Mouse (Mus musculus): ENCODE results near the gene Hsd3b5. TPM values are rescaled to one million over a fixed set of nuclear protein-coding genes. Genes with fewer than 3 reads are reported as not detected.
"Not testable (repeated sequence)": the region's sequence is repeated elsewhere in the genome, so short reads cannot be mapped to it uniquely, and the experiment has no call there.

The Hsd3b5 gene
- polyA plus RNA-seq, 2 experiments: not detected

- Histone ChIP-seq H3K36me3 (ENCODE audit: control insufficient read depth, insufficient read depth, low read length) (no peaks in the 10 kb centered on the region), H3K4me2 (replicated peaks; ENCODE audit: low read depth, low read length, severe bottlenecking) (no peak overlapping the region), H3K4me1 (ENCODE audit: control insufficient read depth, insufficient read depth, low read length) (no peaks in the 10 kb centered on the region), H3K27me3 (ENCODE audit: control insufficient read depth, insufficient read depth, low read length) (no peaks in the 10 kb centered on the region), H3K4me3 (replicated peaks; ENCODE audit: low read length) (no peak overlapping the region), H3K9ac (ENCODE audit: low read depth, low read length, severe bottlenecking) (no peak overlapping the region), H3K27ac (replicated peaks; ENCODE audit: low read depth, low read length) (no peak overlapping the region), H3K9me3 (ENCODE audit: control insufficient read depth, low read length) (no peaks in the 10 kb centered on the region)
- no peak for TF ChIP-seq POLR2A (IDR thresholded peaks at IDR 0.05; ENCODE audit: borderline replicate concordance, extremely low read depth, insufficient read depth, insufficient read length)
- DNase-seq (ENCODE audit: low spot score) (no peak), ATAC-seq (ENCODE audit: low FRiP score, low read depth) (no peak)
Observed at GRCm38 (mm10) chr3:98613963-98614362, 16.1 kb downstream of the Hsd3b5 start.

GRCm38 (mm10) chr3:98613540-98613939, 16.5 kb downstream of the Hsd3b5 start:
- ATAC-seq (ENCODE audit: low FRiP score, low read depth); H3K4me1 ChIP-seq (ENCODE audit: control insufficient read depth, insufficient read depth, low read length); H3K9ac ChIP-seq (ENCODE audit: low read depth, low read length, severe bottlenecking); H3K4me3 ChIP-seq (replicated peaks; ENCODE audit: low read length); H3K9me3 ChIP-seq (ENCODE audit: control insufficient read depth, low read length); DNase-seq (ENCODE audit: low spot score); H3K27me3 ChIP-seq (ENCODE audit: control insufficient read depth, insufficient read depth, low read length); H3K4me2 ChIP-seq (replicated peaks; ENCODE audit: low read depth, low read length, severe bottlenecking); H3K27ac ChIP-seq (replicated peaks; ENCODE audit: low read depth, low read length); H3K36me3 ChIP-seq (ENCODE audit: control insufficient read depth, insufficient read depth, low read length): not testable (repeated sequence)

- ATAC-seq (ENCODE audit: low FRiP score, low read depth) (no peak), DNase-seq (ENCODE audit: low spot score) (no peak)
- H3K9ac ChIP-seq (ENCODE audit: low read depth, low read length, severe bottlenecking): no peak within 1 kb of the TSS
- H3K27ac ChIP-seq (replicated peaks; ENCODE audit: low read depth, low read length): no peak within 1 kb of the TSS
- no peaks in the 10 kb centered on the region for H3K4me1 ChIP-seq (ENCODE audit: control insufficient read depth, insufficient read depth, low read length)
- no peaks in the 10 kb centered on the region for H3K9me3 ChIP-seq (ENCODE audit: control insufficient read depth, low read length)
- no peak for TF ChIP-seq POLR2A (IDR thresholded peaks at IDR 0.05; ENCODE audit: borderline replicate concordance, extremely low read depth, insufficient read depth, insufficient read length)
- no peaks in the 10 kb centered on the region for H3K36me3 ChIP-seq (ENCODE audit: control insufficient read depth, insufficient read depth, low read length)
- H3K4me3 ChIP-seq (replicated peaks; ENCODE audit: low read length): no peak within 1 kb of the TSS
- no peaks in the 10 kb centered on the region for H3K27me3 ChIP-seq (ENCODE audit: control insufficient read depth, insufficient read depth, low read length)
- H3K4me2 ChIP-seq (replicated peaks; ENCODE audit: low read depth, low read length, severe bottlenecking): no peak within 1 kb of the TSS
Observed at GRCm38 (mm10) chr3:98588707-98589106, 41.3 kb downstream of the Hsd3b5 start, which contains the start of gene Gm10681. Gm10681 (minus strand) TSS chr3:98588807.

GRCm38 (mm10) chr3:98587721-98588120, 42.3 kb downstream of the Hsd3b5 start:
- Histone ChIP-seq H3K27me3 (ENCODE audit: control insufficient read depth, insufficient read depth, low read length) (no peaks in the 10 kb centered on the region), H3K27ac (replicated peaks; ENCODE audit: low read depth, low read length) (no peak overlapping the region), H3K9me3 (ENCODE audit: control insufficient read depth, low read length) (no peaks in the 10 kb centered on the region), H3K4me1 (ENCODE audit: control insufficient read depth, insufficient read depth, low read length) (no peaks in the 10 kb centered on the region), H3K9ac (ENCODE audit: low read depth, low read length, severe bottlenecking) (no peak overlapping the region), H3K4me3 (replicated peaks; ENCODE audit: low read length) (no peak overlapping the region), H3K36me3 (ENCODE audit: control insufficient read depth, insufficient read depth, low read length) (no peaks in the 10 kb centered on the region), H3K4me2 (replicated peaks; ENCODE audit: low read depth, low read length, severe bottlenecking) (no peak overlapping the region)
- ATAC-seq (ENCODE audit: low FRiP score, low read depth) (no peak), DNase-seq (ENCODE audit: low spot score) (no peak)
- 88% methylated on average over 2 of the region's 2 CpGs for WGBS
- TF ChIP-seq POLR2A (IDR thresholded peaks at IDR 0.05; ENCODE audit: borderline replicate concordance, extremely low read depth, insufficient read depth, insufficient read length): no peak

GRCm38 (mm10) chr3:98582622-98583021, 47.4 kb downstream of the Hsd3b5 start:
- H3K9me3 ChIP-seq (ENCODE audit: control insufficient read depth, low read length): not testable (repeated sequence)

GRCm38 (mm10) chr3:98582202-98582601, 47.9 kb downstream of the Hsd3b5 start:
- H3K9me3 ChIP-seq (ENCODE audit: control insufficient read depth, low read length); H3K27me3 ChIP-seq (ENCODE audit: control insufficient read depth, insufficient read depth, low read length); H3K4me3 ChIP-seq (replicated peaks; ENCODE audit: low read length); H3K36me3 ChIP-seq (ENCODE audit: control insufficient read depth, insufficient read depth, low read length); H3K9ac ChIP-seq (ENCODE audit: low read depth, low read length, severe bottlenecking); DNase-seq (ENCODE audit: low spot score); ATAC-seq (ENCODE audit: low FRiP score, low read depth); H3K27ac ChIP-seq (replicated peaks; ENCODE audit: low read depth, low read length); H3K4me2 ChIP-seq (replicated peaks; ENCODE audit: low read depth, low read length, severe bottlenecking); H3K4me1 ChIP-seq (ENCODE audit: control insufficient read depth, insufficient read depth, low read length): not testable (repeated sequence)
- no CpG with 5 or more reads among the region's 1 CpGs for WGBS

More at GRCm38 (mm10) chr3:98582622-98583021, 47.4 kb downstream of the Hsd3b5 start:
- not testable (repeated sequence) for H3K36me3 ChIP-seq (ENCODE audit: control insufficient read depth, insufficient read depth, low read length); H3K27me3 ChIP-seq (ENCODE audit: control insufficient read depth, insufficient read depth, low read length); H3K27ac ChIP-seq (replicated peaks; ENCODE audit: low read depth, low read length); H3K9ac ChIP-seq (ENCODE audit: low read depth, low read length, severe bottlenecking); DNase-seq (ENCODE audit: low spot score); H3K4me3 ChIP-seq (replicated peaks; ENCODE audit: low read length); ATAC-seq (ENCODE audit: low FRiP score, low read depth); H3K4me2 ChIP-seq (replicated peaks; ENCODE audit: low read depth, low read length, severe bottlenecking); H3K4me1 ChIP-seq (ENCODE audit: control insufficient read depth, insufficient read depth, low read length)

GRCm38 (mm10) chr3:98581024-98581423, 49.0 kb downstream of the Hsd3b5 start:
- not testable (repeated sequence) for H3K36me3 ChIP-seq (ENCODE audit: control insufficient read depth, insufficient read depth, low read length); H3K4me1 ChIP-seq (ENCODE audit: control insufficient read depth, insufficient read depth, low read length); H3K9ac ChIP-seq (ENCODE audit: low read depth, low read length, severe bottlenecking); H3K27ac ChIP-seq (replicated peaks; ENCODE audit: low read depth, low read length); H3K27me3 ChIP-seq (ENCODE audit: control insufficient read depth, insufficient read depth, low read length); H3K4me2 ChIP-seq (replicated peaks; ENCODE audit: low read depth, low read length, severe bottlenecking); ATAC-seq (ENCODE audit: low FRiP score, low read depth); H3K4me3 ChIP-seq (replicated peaks; ENCODE audit: low read length); H3K9me3 ChIP-seq (ENCODE audit: control insufficient read depth, low read length)
- no CpG with 5 or more reads among the region's 1 CpGs for WGBS
- DNase-seq (ENCODE audit: low spot score): peak; percentile 33

Data from limb, embryonic 14.5 days (tissue).